Mouse (Mus musculus): Measurements from ENCODE around the gene Usp32. TPM values are rescaled to one million over a fixed set of nuclear protein-coding genes. Genes with fewer than 3 reads are reported as not detected.

Usp32 gene
- polyA plus RNA-seq, 1 experiment = 71.2 TPM

- H3K27me3 ChIP-seq (ENCODE audit: control insufficient read depth, insufficient read depth, low read length, poor library complexity, severe bottlenecking) = no peaks in the 10 kb centered on the region
- no peaks in the 10 kb centered on the region for H3K36me3 ChIP-seq (ENCODE audit: control insufficient read depth, insufficient read depth, low read length, poor library complexity, severe bottlenecking)
- no peaks in the 10 kb centered on the region for H3K9me3 ChIP-seq (replicated peaks; ENCODE audit: control insufficient read depth, insufficient read depth, low read length, poor library complexity, severe bottlenecking)
- TF ChIP-seq EP300 (IDR thresholded peaks at IDR 0.05; ENCODE audit: insufficient read depth, low read depth, low read length) (no peak), CTCF (IDR thresholded peaks at IDR 0.05; ENCODE audit: low read depth, low read length) (no peak), POLR2A (IDR thresholded peaks at IDR 0.05; ENCODE audit: insufficient read depth, low read length) (no peak)
- no peak overlapping the region for H3K27ac ChIP-seq (ENCODE audit: insufficient read depth, low read length)
- H3K4me1 ChIP-seq (ENCODE audit: control insufficient read depth, insufficient read depth, low read length) = peaks cover 3% of the 10 kb centered on the region
- no peak overlapping the region for H3K4me3 ChIP-seq (ENCODE audit: low read depth, low read length)
- H3K9ac ChIP-seq (ENCODE audit: low read depth, poor library complexity, severe bottlenecking) = no peak overlapping the region
These were observed 173.3 kb downstream of the Usp32 start for GRCm38 (mm10) chr11:84966696-84967095.

- no peak overlapping the region for H3K9ac ChIP-seq (ENCODE audit: low read depth, poor library complexity, severe bottlenecking)
- H3K27me3 ChIP-seq (ENCODE audit: control insufficient read depth, insufficient read depth, low read length, poor library complexity, severe bottlenecking) = no peaks in the 10 kb centered on the region
- H3K4me1 ChIP-seq (ENCODE audit: control insufficient read depth, insufficient read depth, low read length) = peaks cover under 1% of the 10 kb centered on the region
- no peak overlapping the region for H3K4me3 ChIP-seq (ENCODE audit: low read depth, low read length)
- H3K36me3 ChIP-seq (ENCODE audit: control insufficient read depth, insufficient read depth, low read length, poor library complexity, severe bottlenecking) = no peaks in the 10 kb centered on the region
- no peaks in the 10 kb centered on the region for H3K9me3 ChIP-seq (replicated peaks; ENCODE audit: control insufficient read depth, insufficient read depth, low read length, poor library complexity, severe bottlenecking)
- TF ChIP-seq EP300 (IDR thresholded peaks at IDR 0.05; ENCODE audit: insufficient read depth, low read depth, low read length) = no peak
- no peak for TF ChIP-seq CTCF (IDR thresholded peaks at IDR 0.05; ENCODE audit: low read depth, low read length)
- no peak for TF ChIP-seq POLR2A (IDR thresholded peaks at IDR 0.05; ENCODE audit: insufficient read depth, low read length)
- no peak overlapping the region for H3K27ac ChIP-seq (ENCODE audit: insufficient read depth, low read length)
These were observed 176.4 kb downstream of the Usp32 start for GRCm38 (mm10) chr11:84963556-84963955.

GRCm38 (mm10) chr11:84962536-84962935, 177.4 kb downstream of the Usp32 start:
- 0 out of 2 replicates have a peak, but pooled peaks cover 2% of the 10 kb centered on the region for H3K27me3 ChIP-seq (ENCODE audit: control insufficient read depth, insufficient read depth, low read length, poor library complexity, severe bottlenecking)
- TF ChIP-seq POLR2A (IDR thresholded peaks at IDR 0.05; ENCODE audit: insufficient read depth, low read length) (no peak), EP300 (IDR thresholded peaks at IDR 0.05; ENCODE audit: insufficient read depth, low read depth, low read length) (no peak), CTCF (IDR thresholded peaks at IDR 0.05; ENCODE audit: low read depth, low read length) (no peak)
- peaks cover 2% of the 10 kb centered on the region for H3K4me1 ChIP-seq (ENCODE audit: control insufficient read depth, insufficient read depth, low read length)
- no peak overlapping the region for H3K27ac ChIP-seq (ENCODE audit: insufficient read depth, low read length)
- no peaks in the 10 kb centered on the region for H3K36me3 ChIP-seq (ENCODE audit: control insufficient read depth, insufficient read depth, low read length, poor library complexity, severe bottlenecking)
- H3K9ac ChIP-seq (ENCODE audit: low read depth, poor library complexity, severe bottlenecking) = no peak overlapping the region
- no peak overlapping the region for H3K4me3 ChIP-seq (ENCODE audit: low read depth, low read length)
- no peaks in the 10 kb centered on the region for H3K9me3 ChIP-seq (replicated peaks; ENCODE audit: control insufficient read depth, insufficient read depth, low read length, poor library complexity, severe bottlenecking)

- Histone ChIP-seq H3K27ac (ENCODE audit: insufficient read depth, low read length) (no peak overlapping the region), H3K9ac (ENCODE audit: low read depth, poor library complexity, severe bottlenecking) (no peak overlapping the region), H3K27me3 (ENCODE audit: control insufficient read depth, insufficient read depth, low read length, poor library complexity, severe bottlenecking) (0 out of 2 replicates have a peak, but pooled peaks cover 2% of the 10 kb centered on the region), H3K4me3 (ENCODE audit: low read depth, low read length) (no peak overlapping the region), H3K36me3 (ENCODE audit: control insufficient read depth, insufficient read depth, low read length, poor library complexity, severe bottlenecking) (no peaks in the 10 kb centered on the region), H3K9me3 (replicated peaks; ENCODE audit: control insufficient read depth, insufficient read depth, low read length, poor library complexity, severe bottlenecking) (no peaks in the 10 kb centered on the region), H3K4me1 (ENCODE audit: control insufficient read depth, insufficient read depth, low read length) (peaks cover 2% of the 10 kb centered on the region)
- TF ChIP-seq EP300 (IDR thresholded peaks at IDR 0.05; ENCODE audit: insufficient read depth, low read depth, low read length) = no peak
- TF ChIP-seq POLR2A (IDR thresholded peaks at IDR 0.05; ENCODE audit: insufficient read depth, low read length) = no peak
- no peak for TF ChIP-seq CTCF (IDR thresholded peaks at IDR 0.05; ENCODE audit: low read depth, low read length)
These were observed 178.4 kb downstream of the Usp32 start for GRCm38 (mm10) chr11:84961571-84961970.

GRCm38 (mm10) chr11:84960780-84961179, 179.2 kb downstream of the Usp32 start:
- no peaks in the 10 kb centered on the region for H3K9me3 ChIP-seq (replicated peaks; ENCODE audit: control insufficient read depth, insufficient read depth, low read length, poor library complexity, severe bottlenecking)
- no peaks in the 10 kb centered on the region for H3K36me3 ChIP-seq (ENCODE audit: control insufficient read depth, insufficient read depth, low read length, poor library complexity, severe bottlenecking)
- H3K9ac ChIP-seq (ENCODE audit: low read depth, poor library complexity, severe bottlenecking) = no peak overlapping the region
- H3K4me3 ChIP-seq (ENCODE audit: low read depth, low read length) = no peak overlapping the region
- peaks cover 2% of the 10 kb centered on the region for H3K4me1 ChIP-seq (ENCODE audit: control insufficient read depth, insufficient read depth, low read length)
- no peak for TF ChIP-seq EP300 (IDR thresholded peaks at IDR 0.05; ENCODE audit: insufficient read depth, low read depth, low read length)
- TF ChIP-seq POLR2A (IDR thresholded peaks at IDR 0.05; ENCODE audit: insufficient read depth, low read length) = no peak
- H3K27me3 ChIP-seq (ENCODE audit: control insufficient read depth, insufficient read depth, low read length, poor library complexity, severe bottlenecking) = 0 out of 2 replicates have a peak, but pooled peaks cover 2% of the 10 kb centered on the region
- H3K27ac ChIP-seq (ENCODE audit: insufficient read depth, low read length) = no peak overlapping the region

- Histone ChIP-seq H3K9ac (ENCODE audit: low read depth, poor library complexity, severe bottlenecking) (no peak overlapping the region), H3K27ac (ENCODE audit: insufficient read depth, low read length) (no peak overlapping the region), H3K27me3 (ENCODE audit: control insufficient read depth, insufficient read depth, low read length, poor library complexity, severe bottlenecking) (0 out of 2 replicates have a peak, but pooled peaks cover 2% of the 10 kb centered on the region), H3K4me1 (ENCODE audit: control insufficient read depth, insufficient read depth, low read length) (peaks cover 2% of the 10 kb centered on the region), H3K9me3 (replicated peaks; ENCODE audit: control insufficient read depth, insufficient read depth, low read length, poor library complexity, severe bottlenecking) (no peaks in the 10 kb centered on the region), H3K4me3 (ENCODE audit: low read depth, low read length) (no peak overlapping the region), H3K36me3 (ENCODE audit: control insufficient read depth, insufficient read depth, low read length, poor library complexity, severe bottlenecking) (no peaks in the 10 kb centered on the region)
- no peak for TF ChIP-seq POLR2A (IDR thresholded peaks at IDR 0.05; ENCODE audit: insufficient read depth, low read length)
- TF ChIP-seq CTCF (IDR thresholded peaks at IDR 0.05; ENCODE audit: low read depth, low read length) = no peak
- TF ChIP-seq EP300 (IDR thresholded peaks at IDR 0.05; ENCODE audit: insufficient read depth, low read depth, low read length) = no peak
These were observed 179.7 kb downstream of the Usp32 start for GRCm38 (mm10) chr11:84960291-84960690.

Measured in ES-Bruce4 (cell line).